Mouse (Mus musculus): ENCODE measurements around the gene Ciz1. TPM values are rescaled to one million over a fixed set of nuclear protein-coding genes. Genes with fewer than 3 reads are reported as not detected.

Gene Ciz1
- polyA plus RNA-seq, 1 experiment from 2014 or later, result 54.9 TPM

DNA sequence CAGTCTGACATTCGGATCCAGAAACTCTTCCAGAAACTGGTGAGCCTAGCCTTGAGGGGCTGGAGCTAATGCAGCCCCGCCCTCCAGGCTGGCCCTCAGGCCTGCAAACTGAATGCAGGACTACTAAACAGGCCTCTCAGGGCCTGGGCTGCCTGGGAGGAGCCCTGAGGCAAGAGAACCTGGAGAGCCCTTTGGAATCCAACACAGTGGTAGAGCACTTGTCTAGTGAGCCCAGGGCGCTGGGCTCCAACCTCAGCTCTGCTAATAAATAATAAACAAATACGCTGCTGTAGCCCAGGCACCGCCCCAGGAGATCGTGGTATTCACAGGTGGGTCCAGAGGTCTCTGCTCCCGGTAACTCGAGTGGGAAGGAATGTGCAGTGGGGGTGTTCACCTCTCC is 38.7 kb downstream of the Ciz1 start:
- no peak overlapping the region for H3K4me2 ChIP-seq (replicated peaks; ENCODE audit: low read depth, low read length)
- no peaks in the 10 kb centered on the region for H3K27me3 ChIP-seq (ENCODE audit: insufficient read depth, low read length)
- no peaks in the 10 kb centered on the region; the same call in 1 of the 2 replicates for H3K9me3 ChIP-seq (ENCODE audit: low read length)
- no peak overlapping the region for H3K9ac ChIP-seq (replicated peaks; ENCODE audit: low read length)
- H3K36me3 ChIP-seq (ENCODE audit: insufficient read depth, low read length), result no peaks in the 10 kb centered on the region
- 66% methylated on average over 8 of the region's 8 CpGs for WGBS
- no peak for ATAC-seq (ENCODE audit: low FRiP score, low TSS enrichment)
- 0 out of 2 replicates have a peak, but pooled peaks cover 3% of the 10 kb centered on the region for H3K4me1 ChIP-seq (ENCODE audit: insufficient read depth, low read length)
- H3K27ac ChIP-seq (ENCODE audit: low read length), result no peak overlapping the region
- H3K4me3 ChIP-seq (ENCODE audit: low read length), result no peak overlapping the region

DNA sequence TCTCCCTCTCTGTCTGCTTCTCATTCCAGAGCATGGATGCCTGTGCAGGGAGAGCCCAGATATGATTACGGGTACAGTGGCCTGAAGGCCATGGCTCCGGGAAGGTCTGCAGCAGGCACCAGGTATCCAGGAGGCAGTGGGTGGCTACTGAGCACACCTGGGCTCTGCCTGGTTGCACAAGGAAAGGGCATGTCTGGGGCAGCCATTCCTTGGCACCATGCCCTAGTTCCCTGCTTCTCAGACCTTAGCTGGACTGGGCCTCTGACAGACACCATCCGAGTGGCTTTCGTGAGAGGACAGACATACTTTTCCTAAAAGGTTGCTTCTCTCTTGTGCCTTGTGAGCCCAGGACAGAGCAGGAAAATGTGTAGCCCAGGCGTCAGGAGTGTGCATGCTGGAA is 39.9 kb downstream of the Ciz1 start:
- 84% methylated on average over 5 of the region's 5 CpGs for WGBS
- Histone ChIP-seq H3K27ac (ENCODE audit: low read length) (no peak overlapping the region; the same call in 1 of the 2 replicates), H3K9ac (replicated peaks; ENCODE audit: low read length) (no peak overlapping the region), H3K4me2 (replicated peaks; ENCODE audit: low read depth, low read length) (no peak overlapping the region), H3K9me3 (ENCODE audit: low read length) (no peaks in the 10 kb centered on the region; the same call in 1 of the 2 replicates), H3K4me1 (ENCODE audit: insufficient read depth, low read length) (peaks cover 7% of the 10 kb centered on the region), H3K36me3 (ENCODE audit: insufficient read depth, low read length) (no peaks in the 10 kb centered on the region), H3K4me3 (ENCODE audit: low read length) (no peak overlapping the region), H3K27me3 (ENCODE audit: insufficient read depth, low read length) (no peaks in the 10 kb centered on the region)
- no peak for ATAC-seq (ENCODE audit: low FRiP score, low TSS enrichment)

DNA sequence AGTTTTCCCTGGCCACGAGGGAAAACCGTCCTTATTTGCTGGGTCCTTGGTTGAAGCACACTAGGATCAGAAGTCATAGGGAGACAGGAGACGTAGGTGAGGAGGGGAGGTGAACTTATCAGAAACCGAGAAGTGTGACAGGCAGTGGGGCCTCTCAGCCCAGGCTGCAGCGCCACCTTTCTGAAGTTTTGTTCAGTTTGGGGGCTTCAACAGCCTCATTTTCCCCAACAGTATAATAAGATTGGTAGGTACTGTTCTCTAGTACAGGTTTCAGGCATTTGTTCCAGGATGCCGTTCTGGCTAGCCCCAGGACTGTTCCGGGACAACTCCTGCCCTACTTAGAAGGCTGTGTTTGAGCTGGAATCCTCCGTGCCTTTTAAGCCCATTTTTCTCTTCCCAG is 42.8 kb downstream of the Ciz1 start:
- 5% methylated on average over 8 of the region's 8 CpGs for WGBS
- ATAC-seq (ENCODE audit: low FRiP score, low TSS enrichment), result no peak
- H3K4me1 ChIP-seq (ENCODE audit: insufficient read depth, low read length), result peaks cover 14% of the 10 kb centered on the region
- peak overlapping the region; percentile 80 for H3K4me2 ChIP-seq (replicated peaks; ENCODE audit: low read depth, low read length)
- peak overlapping the region; percentile 90 for H3K27ac ChIP-seq (ENCODE audit: low read length)
- peak overlapping the region; percentile 95 for H3K4me3 ChIP-seq (ENCODE audit: low read length)
- peaks cover 4% of the 10 kb centered on the region; the same call in 1 of the 2 replicates for H3K36me3 ChIP-seq (ENCODE audit: insufficient read depth, low read length)
- peak overlapping the region; percentile 83 for H3K9ac ChIP-seq (replicated peaks; ENCODE audit: low read length)
- no peaks in the 10 kb centered on the region for H3K27me3 ChIP-seq (ENCODE audit: insufficient read depth, low read length)
- H3K9me3 ChIP-seq (ENCODE audit: low read length), result no peaks in the 10 kb centered on the region; the same call in 1 of the 2 replicates

DNA sequence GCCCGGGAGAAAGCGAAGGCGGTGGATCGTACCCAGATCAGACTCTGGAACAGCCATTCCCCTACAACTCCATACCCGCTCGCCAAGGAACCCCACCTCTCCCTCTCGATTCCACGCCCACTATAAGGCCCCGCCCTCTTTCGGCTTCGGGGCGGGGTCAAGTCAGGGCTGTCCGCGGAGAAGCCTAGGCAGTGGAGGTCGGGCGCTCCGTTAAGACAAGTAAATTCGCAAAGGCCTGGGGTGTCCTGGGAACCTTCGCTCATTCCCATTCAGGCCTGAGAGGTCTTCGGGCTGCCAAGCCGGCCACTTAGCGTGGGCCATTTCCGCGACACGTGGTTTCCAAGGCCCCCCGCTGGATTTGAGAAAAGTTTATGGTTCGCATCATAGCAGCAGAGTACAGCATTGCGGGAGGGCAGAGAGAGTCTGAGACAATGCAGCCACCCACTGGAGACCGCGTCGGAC is 43.4 kb downstream of the Ciz1 start, which contains the start of gene Ptges2:
Gene Ptges2, plus strand, starts transcription at position 413 of the 462 bp plus-strand sequence.
- no peaks in the 10 kb centered on the region for H3K27me3 ChIP-seq (ENCODE audit: insufficient read depth, low read length)
- 0% methylated on average over 31 of the region's 31 CpGs for WGBS
- no peaks in the 10 kb centered on the region; the same call in 1 of the 2 replicates for H3K9me3 ChIP-seq (ENCODE audit: low read length)
- peaks cover 14% of the 10 kb centered on the region for H3K4me1 ChIP-seq (ENCODE audit: insufficient read depth, low read length)
- H3K9ac ChIP-seq (replicated peaks; ENCODE audit: low read length), result peak within 1 kb of the TSS; percentile 83
- peak within 1 kb of the TSS; percentile 95 for H3K4me3 ChIP-seq (ENCODE audit: low read length)
- peak within 1 kb of the TSS; percentile 80 for H3K4me2 ChIP-seq (replicated peaks; ENCODE audit: low read depth, low read length)
- peaks cover 7% of the 10 kb centered on the region; the same call in 1 of the 2 replicates for H3K36me3 ChIP-seq (ENCODE audit: insufficient read depth, low read length)
- peak; percentile 89 for ATAC-seq (ENCODE audit: low FRiP score, low TSS enrichment)
- peak within 1 kb of the TSS; percentile 90 for H3K27ac ChIP-seq (ENCODE audit: low read length)

DNA sequence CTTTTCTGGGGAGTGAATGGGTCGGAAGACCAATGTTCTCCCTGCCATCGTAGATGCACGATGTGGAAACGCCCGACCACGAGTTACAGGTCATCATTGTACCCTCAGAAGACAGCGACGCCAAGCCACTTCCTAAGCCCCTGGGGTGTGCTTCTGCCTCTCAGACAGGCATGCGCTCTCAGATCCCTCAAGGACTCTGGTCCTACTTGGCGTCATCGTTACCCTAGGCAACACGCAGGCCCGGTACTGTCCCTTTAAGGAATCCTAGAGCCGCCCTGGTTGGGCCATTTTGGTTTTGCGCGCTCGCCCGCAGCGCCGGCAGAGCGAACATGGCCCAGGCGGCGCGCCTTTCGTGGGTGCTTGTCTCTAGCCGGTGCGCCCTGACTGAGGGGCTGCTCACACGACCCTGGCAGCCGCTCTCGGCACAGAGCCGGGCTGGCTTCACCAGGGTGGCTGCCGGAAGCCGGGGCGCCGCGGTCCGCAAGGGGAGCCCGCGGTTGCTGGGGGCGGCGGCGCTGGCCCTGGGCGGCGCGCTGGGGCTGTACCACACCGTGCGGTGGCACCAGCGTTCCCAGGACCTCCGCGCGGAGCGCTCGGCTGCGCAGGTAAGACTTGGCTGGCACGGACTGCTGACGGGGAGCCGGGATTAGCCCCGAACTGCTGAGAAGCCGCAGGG is 44.0 kb downstream of the Ciz1 start:
- under 1% methylated on average over 59 of the region's 59 CpGs for WGBS
- Histone ChIP-seq H3K27me3 (ENCODE audit: insufficient read depth, low read length) (no peaks in the 10 kb centered on the region), H3K9me3 (ENCODE audit: low read length) (no peaks in the 10 kb centered on the region; the same call in 1 of the 2 replicates), H3K9ac (replicated peaks; ENCODE audit: low read length) (peak overlapping the region; percentile 83), H3K4me2 (replicated peaks; ENCODE audit: low read depth, low read length) (peak overlapping the region; percentile 80), H3K36me3 (ENCODE audit: insufficient read depth, low read length) (peaks cover 9% of the 10 kb centered on the region; the same call in 1 of the 2 replicates), H3K27ac (ENCODE audit: low read length) (peak overlapping the region; percentile 90), H3K4me1 (ENCODE audit: insufficient read depth, low read length) (peaks cover 14% of the 10 kb centered on the region), H3K4me3 (ENCODE audit: low read length) (peak overlapping the region; percentile 95)
- peak; percentile 95 for ATAC-seq (ENCODE audit: low FRiP score, low TSS enrichment)

DNA sequence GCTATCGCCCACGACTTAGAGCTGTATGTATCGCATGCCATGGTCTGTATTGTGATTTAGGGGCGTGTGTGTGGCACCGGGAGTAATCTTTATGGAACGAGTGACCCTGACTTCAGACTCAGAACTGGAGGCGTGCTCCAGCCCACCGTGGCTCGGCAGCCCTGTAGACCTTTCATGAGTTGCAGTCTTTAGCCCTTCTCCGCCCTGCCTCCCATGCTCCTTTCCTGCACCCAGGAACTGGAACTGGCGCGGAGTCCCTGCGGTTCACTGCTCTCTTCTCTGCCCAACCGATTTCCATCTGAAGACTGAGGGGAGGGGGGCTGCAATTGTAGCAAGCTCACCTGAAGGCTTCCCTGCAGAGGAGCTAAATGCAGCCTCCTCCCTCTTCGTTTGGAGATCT is 44.6 kb downstream of the Ciz1 start:
- no peaks in the 10 kb centered on the region; the same call in 1 of the 2 replicates for H3K9me3 ChIP-seq (ENCODE audit: low read length)
- peaks cover 14% of the 10 kb centered on the region for H3K4me1 ChIP-seq (ENCODE audit: insufficient read depth, low read length)
- H3K9ac ChIP-seq (replicated peaks; ENCODE audit: low read length), result peak overlapping the region; percentile 83
- no peak for ATAC-seq (ENCODE audit: low FRiP score, low TSS enrichment)
- H3K27me3 ChIP-seq (ENCODE audit: insufficient read depth, low read length), result no peaks in the 10 kb centered on the region
- H3K4me2 ChIP-seq (replicated peaks; ENCODE audit: low read depth, low read length), result peak overlapping the region; percentile 80
- 0% methylated on average over 15 of the region's 15 CpGs for WGBS
- H3K4me3 ChIP-seq (ENCODE audit: low read length), result peak overlapping the region; percentile 95
- peak overlapping the region; percentile 90 for H3K27ac ChIP-seq (ENCODE audit: low read length)
- peaks cover 10% of the 10 kb centered on the region; the same call in 1 of the 2 replicates for H3K36me3 ChIP-seq (ENCODE audit: insufficient read depth, low read length)

DNA sequence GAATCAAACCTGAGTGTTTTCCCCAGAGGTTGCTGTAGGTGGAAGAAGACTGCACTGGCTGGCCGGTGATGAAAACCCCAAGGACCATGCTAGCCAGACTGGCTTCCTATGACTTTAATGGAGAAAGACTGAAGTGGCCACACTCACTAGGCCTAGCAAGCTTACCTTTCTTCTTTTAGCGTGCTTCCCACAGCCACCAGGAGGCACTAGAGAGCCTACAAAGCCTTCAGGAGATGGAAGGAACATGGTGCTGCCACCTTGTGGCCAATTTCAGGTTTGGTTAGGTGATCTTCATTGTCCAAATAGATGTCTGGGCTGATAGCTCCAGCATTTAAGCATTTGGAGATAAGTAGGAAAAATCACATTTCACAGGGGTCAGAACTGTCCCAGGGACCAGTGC is 52.5 kb downstream of the Ciz1 start:
- Histone ChIP-seq H3K9ac (replicated peaks; ENCODE audit: low read length) (no peak overlapping the region), H3K4me1 (ENCODE audit: insufficient read depth, low read length) (peaks cover 9% of the 10 kb centered on the region; the same call in 1 of the 2 replicates), H3K27ac (ENCODE audit: low read length) (no peak overlapping the region), H3K27me3 (ENCODE audit: insufficient read depth, low read length) (no peaks in the 10 kb centered on the region), H3K4me3 (ENCODE audit: low read length) (no peak overlapping the region), H3K36me3 (ENCODE audit: insufficient read depth, low read length) (peaks cover 25% of the 10 kb centered on the region), H3K9me3 (ENCODE audit: low read length) (no peaks in the 10 kb centered on the region), H3K4me2 (replicated peaks; ENCODE audit: low read depth, low read length) (no peak overlapping the region)
- 23% methylated on average over 2 of the region's 2 CpGs for WGBS
- ATAC-seq (ENCODE audit: low FRiP score, low TSS enrichment), result no peak

DNA sequence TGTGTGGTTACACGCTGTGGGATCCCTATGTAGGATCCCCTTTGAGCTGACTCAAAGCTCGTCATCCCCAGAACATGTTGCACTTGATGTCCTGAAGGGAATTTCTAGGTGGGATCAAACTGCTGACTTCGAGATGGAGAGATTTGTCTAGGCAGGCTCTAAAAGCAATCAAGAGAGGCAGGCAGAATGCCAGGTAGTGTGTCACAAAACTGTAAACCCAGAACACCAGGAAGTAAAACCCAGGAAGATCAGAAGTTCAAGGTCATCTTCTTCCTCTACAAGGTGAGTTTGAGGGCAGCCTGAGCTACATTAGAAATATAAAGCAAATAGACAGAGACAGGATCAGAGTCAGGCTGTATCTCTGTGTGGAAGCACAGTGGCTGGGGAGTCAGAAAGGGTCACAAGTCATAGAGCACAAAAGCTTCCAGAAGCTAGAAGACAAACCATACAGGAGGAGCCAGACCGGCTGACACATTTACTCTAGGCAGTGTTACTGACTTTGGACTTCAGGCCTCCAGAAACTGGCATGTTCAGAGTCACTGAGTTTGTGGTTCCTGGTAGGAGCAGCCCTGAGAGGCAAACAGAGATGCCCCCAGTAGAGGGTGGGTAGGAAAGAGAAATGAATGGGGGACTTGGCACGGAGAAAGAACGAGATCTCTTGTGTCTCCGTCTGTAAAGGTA is 55.2 kb downstream of the Ciz1 start:
- Histone ChIP-seq H3K27ac (ENCODE audit: low read length) (peak overlapping the region; percentile 38; the same call in 1 of the 2 replicates), H3K9ac (replicated peaks; ENCODE audit: low read length) (no peak overlapping the region), H3K4me3 (ENCODE audit: low read length) (no peak overlapping the region), H3K27me3 (ENCODE audit: insufficient read depth, low read length) (no peaks in the 10 kb centered on the region), H3K36me3 (ENCODE audit: insufficient read depth, low read length) (peaks cover 9% of the 10 kb centered on the region), H3K4me2 (replicated peaks; ENCODE audit: low read depth, low read length) (no peak overlapping the region), H3K9me3 (ENCODE audit: low read length) (no peaks in the 10 kb centered on the region), H3K4me1 (ENCODE audit: insufficient read depth, low read length) (peaks cover 9% of the 10 kb centered on the region; the same call in 1 of the 2 replicates)
- no peak for ATAC-seq (ENCODE audit: low FRiP score, low TSS enrichment)
- WGBS, result 81% methylated on average over 7 of the region's 7 CpGs

DNA sequence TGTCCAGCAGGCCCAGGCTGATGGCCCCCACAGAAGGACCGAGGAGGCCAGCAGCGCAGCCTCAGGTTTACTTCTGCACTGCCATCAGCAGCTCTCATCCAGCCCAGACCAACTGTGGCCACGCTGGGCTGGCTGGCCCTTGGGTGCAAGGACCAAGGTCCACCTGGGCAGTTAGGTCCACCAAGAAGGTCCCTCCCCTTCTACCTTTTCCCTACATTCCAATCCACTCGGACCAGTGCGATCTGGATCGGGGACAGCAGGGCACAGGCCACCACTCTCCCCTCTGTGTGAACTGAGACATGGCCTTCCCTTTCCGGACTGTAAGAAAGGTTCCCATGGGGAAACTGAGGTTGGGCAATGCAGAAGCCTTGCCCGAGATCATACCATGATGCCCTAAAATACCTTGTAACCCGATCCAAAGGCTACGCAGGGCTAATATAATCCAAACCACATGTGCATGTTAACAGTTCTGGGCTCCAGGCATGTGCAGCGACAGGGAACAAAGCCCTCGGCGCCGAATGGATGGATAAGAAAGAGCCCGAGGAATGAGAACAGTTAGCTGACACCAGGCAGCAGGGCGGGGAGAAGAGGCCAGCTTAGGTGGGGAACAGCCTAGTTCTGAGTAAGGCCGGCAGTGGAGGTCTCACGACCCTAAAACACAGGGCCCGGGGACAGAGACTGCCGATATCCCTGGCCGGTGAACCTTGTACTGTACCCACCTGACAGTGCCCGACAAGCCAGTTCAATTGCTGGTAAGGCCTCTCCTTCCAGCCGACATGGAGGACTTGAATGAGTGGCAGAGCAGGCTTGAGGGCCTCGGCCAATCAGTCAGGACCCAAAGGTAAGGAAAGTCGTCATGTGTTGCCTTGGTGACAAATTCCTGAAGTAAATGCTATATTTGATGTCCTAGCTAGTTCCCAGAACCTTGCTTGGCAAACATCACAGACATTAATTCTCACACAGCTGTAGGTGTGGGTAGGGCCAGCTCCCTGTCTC is 56.6 kb downstream of the Ciz1 start:
- Histone ChIP-seq H3K27ac (ENCODE audit: low read length) (peak overlapping the region; percentile 88), H3K36me3 (ENCODE audit: insufficient read depth, low read length) (no peaks in the 10 kb centered on the region), H3K4me2 (replicated peaks; ENCODE audit: low read depth, low read length) (no peak overlapping the region)

More for the DNA sequence above, 56.6 kb downstream of the Ciz1 start:
- no peaks in the 10 kb centered on the region for H3K27me3 ChIP-seq (ENCODE audit: insufficient read depth, low read length)
- WGBS, result 51% methylated on average over 25 of the region's 25 CpGs
- no peaks in the 10 kb centered on the region for H3K9me3 ChIP-seq (ENCODE audit: low read length)
- H3K4me3 ChIP-seq (ENCODE audit: low read length), result no peak overlapping the region
- ATAC-seq (ENCODE audit: low FRiP score, low TSS enrichment), result peak; percentile 86
- peaks cover 9% of the 10 kb centered on the region; the same call in 1 of the 2 replicates for H3K4me1 ChIP-seq (ENCODE audit: insufficient read depth, low read length)
- H3K9ac ChIP-seq (replicated peaks; ENCODE audit: low read length), result peak overlapping the region; percentile 38; the same call in 1 of the 2 replicates
